Mouse (Mus musculus) forebrain, postnatal 0 days (tissue): ENCODE data around the gene Ddr1. TPM values are rescaled to one million over a fixed set of nuclear protein-coding genes. Genes with fewer than 3 reads are reported as not detected.

Experiments used
- ATAC-seq: fragments of 200-750 bp; cut with Nextera tagmentation; 2 replicates; pipeline ENCODE4 v1.8.0; 2017; ENCODE audit warnings: mild to moderate bottlenecking, moderate library complexity
- DNase-seq: peaks from one replicate; pipeline ENCODE4 v3.0.0-alpha.2; 2015
- H3K27ac ChIP-seq: fragments of 300-500 bp; sonication (generic); 2 replicates; pipeline ENCODE4 v1.5.1; 2014; ENCODE audit warnings: low read depth, mild to moderate bottlenecking, antibody characterized with exemption, low read length, moderate library complexity, mixed read lengths
- H3K27me3 ChIP-seq: fragments of 300-500 bp; sonication (generic); 2 replicates; pipeline ENCODE4 v1.6.1; 2014; ENCODE audit warnings: mild to moderate bottlenecking, low read length, mixed read lengths; ENCODE audit not compliant: insufficient read depth
- H3K36me3 ChIP-seq: fragments of 300-500 bp; sonication (generic); 2 replicates; pipeline ENCODE4 v1.6.1; 2014; ENCODE audit warnings: mild to moderate bottlenecking, moderate library complexity; ENCODE audit not compliant: insufficient read depth
- H3K4me1 ChIP-seq: fragments of 300-500 bp; sonication (generic); 2 replicates; pipeline ENCODE4 v1.6.1; 2014; ENCODE audit warnings: antibody characterized with exemption; ENCODE audit not compliant: insufficient read depth
- H3K4me2 ChIP-seq: fragments of 300-500 bp; sonication (generic); 2 replicates; pipeline ENCODE4 v1.6.1; 2014; ENCODE audit warnings: low read depth, mild to moderate bottlenecking, moderate library complexity
- H3K4me3 ChIP-seq: fragments of 300-500 bp; sonication (generic); 2 replicates; pipeline ENCODE4 v1.5.1; 2014; ENCODE audit warnings: low read depth, low read length, mixed read lengths
- H3K9ac ChIP-seq: fragments of 300-500 bp; sonication (generic); 2 replicates; pipeline ENCODE4 v1.6.1; 2014; ENCODE audit warnings: mild to moderate bottlenecking
- H3K9me3 ChIP-seq: fragments of 300-500 bp; sonication (generic); 2 replicates; pipeline ENCODE4 v1.6.1; 2016; ENCODE audit warnings: low read length
- CTCF ChIP-seq: sonication (generic); IDR thresholded peaks from 2 replicates; pipeline ENCODE4 v1.5.1; 2016; ENCODE audit warnings: antibody characterized with exemption, control low read depth, low read depth
- WGBS: fragments of 180-500 bp; shearing (Covaris S2); extraction: QIAGEN DNeasy Blood & Tissue Kit; methylation state at CpG from one replicate; pipeline ENCODE4 v1.1.7; 2014; 5-methylcytosine and 5-hydroxymethylcytosine counted together
- polyA plus RNA-seq: library from polyadenylated mRNA; unstranded; fragments of >200 nt; fragmentation: Nextera tagmentation; extraction: Ambion mirVana; gene quantifications from 2 replicates; pipeline ENCODE4 v1.2.1, GENCODE M21; 2015
- total RNA-seq: library from RNA; depleted of rRNA; stranded (reverse); fragments of >200 nt; gene quantifications from 2 replicates; pipeline ENCODE4 v1.2.3, GENCODE M21; 2014

Gene Ddr1
- total and polyA plus RNA-seq, 2 experiments from 2014 or later: 51.2 to 59.8 TPM

GRCm38 (mm10) chr17:35719616-35720339, 15.4 kb upstream of the Ddr1 start:
- Histone ChIP-seq H3K27me3 (no peaks in the 10 kb centered on the region), H3K9me3 (no peaks in the 10 kb centered on the region), H3K36me3 (no peaks in the 10 kb centered on the region), H3K4me1 (no peaks in the 10 kb centered on the region), H3K27ac (peak overlapping the region; percentile 46; the same call in 1 of the 2 replicates), H3K9ac (no peak overlapping the region), H3K4me2 (no peak overlapping the region), H3K4me3 (no peak overlapping the region)
- ATAC-seq (peak; percentile 25), DNase-seq (no peak)
- peak; percentile 38 for TF ChIP-seq CTCF
- WGBS: 59% methylated on average over 9 of the region's 9 CpGs

- H3K9me3 ChIP-seq: no peaks in the 10 kb centered on the region
- no peaks in the 10 kb centered on the region for H3K4me1 ChIP-seq
- no peak overlapping the region for H3K27ac ChIP-seq
- no peaks in the 10 kb centered on the region for H3K27me3 ChIP-seq
- H3K4me3 ChIP-seq: no peak overlapping the region
- ATAC-seq: no peak
- no peak overlapping the region for H3K9ac ChIP-seq
- H3K4me2 ChIP-seq: no peak overlapping the region
- DNase-seq: no peak
- WGBS: 91% methylated on average over 6 of the region's 6 CpGs
- H3K36me3 ChIP-seq: no peaks in the 10 kb centered on the region
- TF ChIP-seq CTCF: no peak
Observed at GRCm38 (mm10) chr17:35717080-35717479, 12.7 kb upstream of the Ddr1 start.

DNA sequence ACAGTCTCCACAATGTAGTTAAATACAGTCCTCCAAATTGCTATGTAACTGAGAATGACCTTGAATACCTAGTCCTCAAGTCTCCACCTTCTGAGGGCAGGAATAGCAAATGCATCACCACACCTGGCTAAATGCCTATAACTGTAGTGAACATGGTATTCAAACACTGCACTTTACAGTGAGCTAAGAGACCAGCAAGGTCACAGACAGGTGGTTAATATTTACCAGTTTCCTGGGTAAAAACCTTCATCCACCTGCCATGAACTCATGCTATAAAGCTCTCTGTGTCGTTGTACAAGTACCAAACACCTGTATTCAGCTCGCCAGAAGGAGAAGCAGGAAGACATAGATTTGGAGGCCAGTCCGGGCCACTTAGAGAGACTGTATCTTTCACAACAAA, 11.7 kb upstream of the Ddr1 start:
- Histone ChIP-seq H3K4me1 (0 out of 2 replicates have a peak, but pooled peaks cover 1% of the 10 kb centered on the region), H3K9me3 (no peaks in the 10 kb centered on the region), H3K27ac (no peak overlapping the region), H3K4me3 (no peak overlapping the region), H3K27me3 (no peaks in the 10 kb centered on the region), H3K36me3 (no peaks in the 10 kb centered on the region), H3K4me2 (no peak overlapping the region), H3K9ac (no peak overlapping the region)
- no peak for DNase-seq
- ATAC-seq: no peak
- TF ChIP-seq CTCF: no peak
- 94% methylated on average over 3 of the region's 3 CpGs for WGBS

GRCm38 (mm10) chr17:35710705-35711347, 6.4 kb upstream of the Ddr1 start:
- Histone ChIP-seq H3K4me2 (no peak overlapping the region), H3K27me3 (no peaks in the 10 kb centered on the region), H3K36me3 (no peaks in the 10 kb centered on the region), H3K9me3 (no peaks in the 10 kb centered on the region), H3K9ac (no peak overlapping the region), H3K4me3 (no peak overlapping the region), H3K4me1 (peaks cover 12% of the 10 kb centered on the region; the same call in 1 of the 2 replicates), H3K27ac (no peak overlapping the region)
- no peak for TF ChIP-seq CTCF
- ATAC-seq (peak; percentile 65; the same call in 1 of the 2 replicates), DNase-seq (peak; percentile 57)
- WGBS: 8% methylated on average over 8 of the region's 8 CpGs

GRCm38 (mm10) chr17:35708611-35709010, 4.2 kb upstream of the Ddr1 start:
- H3K9ac ChIP-seq: no peak overlapping the region
- no peaks in the 10 kb centered on the region for H3K27me3 ChIP-seq
- 82% methylated on average over 2 of the region's 2 CpGs for WGBS
- DNase-seq (no peak), ATAC-seq (no peak)
- H3K4me1 ChIP-seq: peaks cover 18% of the 10 kb centered on the region
- no peak overlapping the region for H3K4me3 ChIP-seq
- H3K27ac ChIP-seq: no peak overlapping the region
- no peaks in the 10 kb centered on the region for H3K9me3 ChIP-seq
- TF ChIP-seq CTCF: no peak
- H3K36me3 ChIP-seq: no peaks in the 10 kb centered on the region
- H3K4me2 ChIP-seq: no peak overlapping the region

- Histone ChIP-seq H3K27me3 (no peaks in the 10 kb centered on the region), H3K4me2 (no peak overlapping the region), H3K27ac (no peak overlapping the region), H3K4me3 (no peak overlapping the region), H3K9ac (no peak overlapping the region), H3K36me3 (no peaks in the 10 kb centered on the region), H3K4me1 (peaks cover 18% of the 10 kb centered on the region), H3K9me3 (no peaks in the 10 kb centered on the region)
- TF ChIP-seq CTCF: no peak
- ATAC-seq: no peak
- no peak for DNase-seq
- 56% methylated on average over 7 of the region's 7 CpGs for WGBS
Observed at GRCm38 (mm10) chr17:35707929-35708328, 3.5 kb upstream of the Ddr1 start.

DNA sequence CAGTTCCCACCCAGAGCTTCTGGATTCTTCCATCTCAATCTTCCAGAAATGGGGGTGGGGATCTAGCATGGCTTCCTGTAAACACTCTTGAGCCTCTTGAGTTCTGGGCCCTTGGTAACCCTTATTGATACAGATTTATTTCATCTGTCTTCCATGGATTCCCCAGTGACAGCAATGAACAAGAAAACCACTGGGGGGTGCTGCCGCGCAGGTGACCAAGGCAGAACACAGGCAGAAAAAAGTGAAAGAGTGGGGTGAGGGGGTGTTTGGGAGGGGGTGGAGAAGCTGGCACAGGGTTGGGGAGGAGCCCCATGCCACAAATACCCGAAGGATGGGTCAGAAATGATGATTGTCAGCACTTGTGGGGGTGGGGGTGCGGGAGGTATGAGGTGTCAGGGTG, 1.4 kb upstream of the Ddr1 start:
- no peak overlapping the region for H3K4me3 ChIP-seq
- no peak overlapping the region for H3K27ac ChIP-seq
- peaks cover 23% of the 10 kb centered on the region for H3K4me1 ChIP-seq
- 14% methylated on average over 4 of the region's 4 CpGs for WGBS
- H3K36me3 ChIP-seq: no peaks in the 10 kb centered on the region
- no peaks in the 10 kb centered on the region for H3K9me3 ChIP-seq
- ATAC-seq: no peak
- TF ChIP-seq CTCF: peak; percentile 62
- no peak overlapping the region for H3K9ac ChIP-seq
- H3K4me2 ChIP-seq: no peak overlapping the region
- DNase-seq: no peak
- no peaks in the 10 kb centered on the region for H3K27me3 ChIP-seq
